12 mouse cellular contexts compared by ENCODE assay signal in the genomic region with DNA sequence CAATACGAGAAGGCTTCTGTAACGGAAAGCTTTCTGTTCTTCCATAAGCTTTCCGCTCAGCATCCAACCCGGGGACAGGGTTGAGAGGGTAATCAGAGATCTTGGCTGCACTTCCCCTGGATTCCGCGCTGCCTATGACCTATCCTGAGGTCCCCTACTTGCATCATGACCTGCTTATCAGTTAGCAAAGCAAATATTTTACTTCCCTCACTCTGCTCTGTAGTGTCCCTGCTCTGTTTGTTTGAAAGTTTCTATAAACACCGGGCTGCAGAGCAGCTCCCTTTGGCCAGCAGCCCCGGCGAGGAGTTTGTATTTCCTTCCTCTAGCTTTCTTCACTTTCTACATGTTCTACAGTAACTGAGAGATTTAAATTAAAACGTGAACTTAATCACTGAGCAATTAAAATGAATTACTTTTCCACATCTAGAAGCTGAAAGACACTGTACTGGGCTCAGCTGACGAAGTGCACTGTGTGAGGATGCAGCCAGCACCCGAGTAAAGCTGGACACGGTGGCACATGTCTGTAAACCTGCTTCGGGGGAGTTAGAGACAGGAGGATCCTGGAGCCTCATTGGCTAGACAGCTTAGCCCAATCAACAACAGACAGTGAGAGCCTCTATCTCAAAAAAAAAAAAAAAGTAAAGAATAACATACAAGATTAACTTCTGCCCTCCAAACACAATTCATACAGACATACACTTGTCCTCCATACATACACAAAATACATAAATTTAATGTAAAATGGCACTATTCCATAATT. TPM values are rescaled to one million over a fixed set of nuclear protein-coding genes. Genes with fewer than 3 reads are reported as not detected.
DNase-seq lines count a peak whose midpoint lies in the region; ATAC-seq and TF ChIP-seq lines count a peak whose summit lies in the region.
"Had no signal": no experiment of that assay in that cellular context is flagged by ENCODE, and none has a peak within 500 bp of the region (broad histone marks: within the 10 kb centered on the region; RNA-seq: fewer than 3 reads in every experiment).

No protein-coding gene starts in this region.

- no peak overlapping the region for H3K9ac ChIP-seq in kidney, embryonic 15.5 days
- no peak overlapping the region for H3K9ac ChIP-seq in liver, postnatal 0 days (replicated peaks)
- H3K9ac ChIP-seq in stomach, embryonic 16.5 days (ENCODE audit: low read length), result no peak overlapping the region
- H3K9ac ChIP-seq: embryonic facial prominence, embryonic 13.5 days; limb, embryonic 15.5 days had no signal

- peaks cover 5% of the 10 kb centered on the region; the same call in 1 of the 2 replicates for H3K36me3 ChIP-seq in kidney, embryonic 15.5 days
- H3K36me3 ChIP-seq in liver, postnatal 0 days (replicated peaks; ENCODE audit: insufficient read depth, low read length), result no peaks in the 10 kb centered on the region
- no peaks in the 10 kb centered on the region for H3K36me3 ChIP-seq in stomach, embryonic 16.5 days (ENCODE audit: control insufficient read depth, insufficient read depth, low read length)
- no peaks in the 10 kb centered on the region for H3K36me3 ChIP-seq in hindbrain, embryonic 10.5 days
- H3K36me3 ChIP-seq: embryonic facial prominence, embryonic 13.5 days; limb, embryonic 15.5 days had no signal

- DNase-seq in kidney, adult 18-20 months, result no peak
- DNase-seq in heart, postnatal 4 days, result peak; percentile 31
- peak; percentile 32 for DNase-seq in liver, postnatal 0 days
- DNase-seq in left cerebral cortex, postnatal 25 days (ENCODE audit: low spot score in 2 of 2), result no peak
- no peak for DNase-seq in hindbrain, embryonic 10.5 days (ENCODE audit: low spot score)
- DNase-seq: right cerebral cortex, postnatal 4 days; thymus, adult 2 months had no signal

- no peak overlapping the region for H3K4me3 ChIP-seq in kidney, embryonic 15.5 days (replicated peaks)
- no peak overlapping the region for H3K4me3 ChIP-seq in liver, postnatal 0 days (ENCODE audit: low read depth, low read length)
- no peak overlapping the region for H3K4me3 ChIP-seq in stomach, embryonic 16.5 days (replicated peaks; ENCODE audit: low read length)
- no peak overlapping the region for H3K4me3 ChIP-seq in hindbrain, embryonic 10.5 days
- H3K4me3 ChIP-seq: embryonic facial prominence, embryonic 13.5 days; limb, embryonic 15.5 days had no signal

- no peak for TF ChIP-seq CTCF in liver, postnatal 0 days (IDR thresholded peaks at IDR 0.05; ENCODE audit: low read depth)

- no peaks in the 10 kb centered on the region for H3K9me3 ChIP-seq in kidney, embryonic 15.5 days (replicated peaks)
- no peaks in the 10 kb centered on the region for H3K9me3 ChIP-seq in liver, postnatal 0 days (ENCODE audit: low read length)
- H3K9me3 ChIP-seq in stomach, embryonic 16.5 days (replicated peaks; ENCODE audit: control insufficient read depth, low read length), result no peaks in the 10 kb centered on the region
- no peaks in the 10 kb centered on the region for H3K9me3 ChIP-seq in hindbrain, embryonic 10.5 days
- H3K9me3 ChIP-seq: embryonic facial prominence, embryonic 13.5 days; limb, embryonic 15.5 days had no signal

- ATAC-seq in kidney, embryonic 15.5 days (replicated peaks; ENCODE audit: low FRiP score), result 0 out of 2 replicates have a peak, but pooled peaks have one; percentile 49
- peak; percentile 98 for ATAC-seq in liver, postnatal 0 days
- peak; percentile 57 for ATAC-seq in stomach, embryonic 16.5 days (ENCODE audit: insufficient read depth, low FRiP score)
- no peak for ATAC-seq in monocyte, adult 5-6 weeks (replicated peaks; ENCODE audit: insufficient number of reproducible peaks, low FRiP score, low TSS enrichment, poor library complexity, severe bottlenecking)

- intact Hi-C loops in left cerebral cortex, postnatal 25 days (cut with DNase I), result no loop called here

- H3K27ac ChIP-seq in kidney, embryonic 15.5 days, result peak overlapping the region; percentile 81
- no peak overlapping the region for H3K27ac ChIP-seq in liver, postnatal 0 days (ENCODE audit: low read depth)
- peak overlapping the region; percentile 78 for H3K27ac ChIP-seq in stomach, embryonic 16.5 days (ENCODE audit: low read length)
- H3K27ac ChIP-seq in hindbrain, embryonic 10.5 days, result no peak overlapping the region
- H3K27ac ChIP-seq: embryonic facial prominence, embryonic 13.5 days; limb, embryonic 15.5 days had no signal

- no peak for TF ChIP-seq EP300 in liver, postnatal 0 days (IDR thresholded peaks at IDR 0.05; ENCODE audit: low read depth)

- peak overlapping the region; percentile 23; the same call in 1 of the 2 replicates for H3K4me2 ChIP-seq in kidney, embryonic 15.5 days
- no peak overlapping the region; the same call in 1 of the 2 replicates for H3K4me2 ChIP-seq in liver, postnatal 0 days (ENCODE audit: low read depth, low read length)
- H3K4me2 ChIP-seq in stomach, embryonic 16.5 days (ENCODE audit: low read depth, low read length), result peak overlapping the region; percentile 29; the same call in 1 of the 2 replicates
- H3K4me2 ChIP-seq: embryonic facial prominence, embryonic 13.5 days; limb, embryonic 15.5 days had no signal

- H3K4me1 ChIP-seq in kidney, embryonic 15.5 days, result peaks cover 18% of the 10 kb centered on the region
- H3K4me1 ChIP-seq in liver, postnatal 0 days (ENCODE audit: insufficient read depth), result no peaks in the 10 kb centered on the region
- H3K4me1 ChIP-seq in stomach, embryonic 16.5 days (ENCODE audit: control insufficient read depth, insufficient read depth, low read length), result peaks cover 14% of the 10 kb centered on the region
- H3K4me1 ChIP-seq in hindbrain, embryonic 10.5 days (replicated peaks), result no peaks in the 10 kb centered on the region

- H3K27me3 ChIP-seq in kidney, embryonic 15.5 days, result no peaks in the 10 kb centered on the region
- 0 out of 2 replicates have a peak, but pooled peaks cover 8% of the 10 kb centered on the region for H3K27me3 ChIP-seq in liver, postnatal 0 days (ENCODE audit: insufficient read depth, low read length)
- no peaks in the 10 kb centered on the region for H3K27me3 ChIP-seq in stomach, embryonic 16.5 days (ENCODE audit: control insufficient read depth, insufficient read depth, low read length)
- no peaks in the 10 kb centered on the region for H3K27me3 ChIP-seq in hindbrain, embryonic 10.5 days (ENCODE audit: insufficient read depth, poor library complexity, severe bottlenecking)
- H3K27me3 ChIP-seq: embryonic facial prominence, embryonic 13.5 days; limb, embryonic 15.5 days had no signal

- 38% methylated on average over 14 of the region's 14 CpGs for WGBS in kidney, embryonic 15.5 days
- 14% methylated on average over 14 of the region's 14 CpGs for WGBS in liver, postnatal 0 days (ENCODE audit: insufficient replicate concordance)
- 14% methylated on average over 14 of the region's 14 CpGs for WGBS in stomach, embryonic 16.5 days
- 71% methylated on average over 14 of the region's 14 CpGs for WGBS in hindbrain, embryonic 10.5 days

RNA-seq across cellular contexts. Expression of gene Thsd4, which starts 43.7 kb away (rescaled TPM):
- 29.7 and 31.0 TPM in 2 replicates for polyA plus RNA-seq in kidney, embryonic 15.5 days (2015; fragmentation: Nextera tagmentation; extraction: Ambion mirVana)
- total RNA-seq in heart, postnatal 4 days (2021), result 10 to 100 TPM; 21.7 to 24.1 TPM
- 0.56 and 0.70 TPM in 2 replicates for polyA plus RNA-seq in liver, postnatal 0 days (2015; fragmentation: Nextera tagmentation; extraction: Ambion mirVana)
- polyA plus RNA-seq in stomach, embryonic 16.5 days (2015; fragmentation: Nextera tagmentation; extraction: Ambion mirVana), result 18.7 and 20.0 TPM in 2 replicates
- total RNA-seq in left cerebral cortex, postnatal 25 days (2021), result 1 to 10 TPM; 4.7 to 6.2 TPM
- polyA plus RNA-seq in hindbrain, embryonic 10.5 days (2016; fragmentation: Nextera tagmentation; extraction: Ambion mirVana), result 4.0 and 6.7 TPM in 2 replicates
- total RNA-seq in monocyte, adult 5-6 weeks (2017), result 0.21 TPM in 1 of 3 replicates, not detected in the others

Comparison
In these comparisons a context has a peak if more than half of its experiments do, and no peak if none do; other contexts are left out.
1. H3K27ac ChIP-seq: peak in kidney, embryonic 15.5 days (single experiment) and stomach, embryonic 16.5 days (single experiment); none in liver, postnatal 0 days (single experiment) and hindbrain, embryonic 10.5 days (single experiment).
2. DNase-seq: peak in heart, postnatal 4 days (single experiment) and liver, postnatal 0 days (single experiment); none in kidney, adult 18-20 months (single experiment), left cerebral cortex, postnatal 25 days (0 of 2) and hindbrain, embryonic 10.5 days (single experiment).